ENCODE assay signal across 15 mouse cellular contexts in genomic region chr17:65919235-65919634, GRCm38 (mm10). TPM values are rescaled to one million over a fixed set of nuclear protein-coding genes. Genes with fewer than 3 reads are reported as not detected.
DNase-seq lines count a peak whose midpoint lies in the region; ATAC-seq lines count a peak whose summit lies in the region.
"Had no signal": no experiment of that assay in that cellular context is flagged by ENCODE, and none has a peak within 500 bp of the region (broad histone marks: within the 10 kb centered on the region; RNA-seq: fewer than 3 reads in every experiment).

No protein-coding gene starts in this region.

- peak; percentile 51 for DNase-seq in MEL-GATA-1-ER (ENCODE audit: extremely low read depth, low read depth)
- peak; percentile 55 for DNase-seq in c-Kit-positive CD71-positive TER-119-positive erythroid progenitor cells, embryonic 14.5 days (ENCODE audit: low spot score)
- peak; percentile 55 for DNase-seq in liver
- no peak for DNase-seq in left cerebral cortex, postnatal 10 days (ENCODE audit: extremely low spot score in 1 of 2, low spot score in 2 of 2)
- DNase-seq in cerebellum, adult 9-10 months = no peak
- no peak for DNase-seq in thymus, postnatal 36 days
- DNase-seq: cerebellum, adult 11-12 months; heart, adult 18-20 months; kidney, postnatal 10 days; layer of hippocampus, adult 9-11 months; lung, adult 18-20 months; lung, postnatal 36 days; midbrain, embryonic 14.5 days; thymus, postnatal 14 days had no signal

- peak; percentile 80 for ATAC-seq in megakaryocyte progenitor cell, adult 5-6 weeks (replicated peaks; ENCODE audit: poor library complexity)

- intact Hi-C loops in left cerebral cortex, postnatal 10 days (cut with DNase I) = no loop called here

RNA-seq across cellular contexts. Expression of gene Twsg1, which starts 31.8 kb away (rescaled TPM):
- 12.0 and 13.2 TPM in 2 replicates for total RNA-seq in megakaryocyte progenitor cell, adult 5-6 weeks (2015)
- 10.1 and 11.3 TPM in 2 replicates for total RNA-seq in megakaryocyte progenitor cell, adult 5-6 weeks (2017)
- 10 to 100 TPM; 25.6 to 27.4 TPM for total RNA-seq in left cerebral cortex, postnatal 10 days (2021)

RNA-seq across cellular contexts. Expression of gene Ralbp1, which starts 33.6 kb away (rescaled TPM):
- 33.8 and 35.2 TPM in 2 replicates for total RNA-seq in megakaryocyte progenitor cell, adult 5-6 weeks (2015)
- total RNA-seq in megakaryocyte progenitor cell, adult 5-6 weeks (2017) = 92.5 and 96.5 TPM in 2 replicates
- 10 to 100 TPM; 34.3 to 35.6 TPM for total RNA-seq in left cerebral cortex, postnatal 10 days (2021)

Comparison
In these comparisons a context has a peak if more than half of its experiments do, and no peak if none do; other contexts are left out.
1. DNase-seq: peak in MEL-GATA-1-ER (single experiment), c-Kit-positive CD71-positive TER-119-positive erythroid progenitor cells, embryonic 14.5 days (single experiment) and liver (single experiment); none in left cerebral cortex, postnatal 10 days (0 of 2), cerebellum, adult 9-10 months (single experiment) and thymus, postnatal 36 days (0 of 2).